ENCODE assay signal across 8 mouse cellular contexts in genomic region chrX:94366670-94367241, GRCm38 (mm10). TPM values are rescaled to one million over a fixed set of nuclear protein-coding genes. Genes with fewer than 3 reads are reported as not detected.
DNase-seq lines count a peak whose midpoint lies in the region; ATAC-seq lines count a peak whose summit lies in the region.

Gene Fam90a1b, minus strand, starts transcription at chrX:94366777.
Gene Apoo, plus strand, starts transcription at chrX:94367117.

- 17% methylated on average over 43 of the region's 46 CpGs for WGBS in lung, embryonic 16.5 days

- peaks cover 37% of the 10 kb centered on the region for H3K27me3 ChIP-seq in lung, embryonic 16.5 days (ENCODE audit: control insufficient read depth, insufficient read depth, low read depth, low read length)

- peak within 1 kb of the TSS; percentile 17; the same call in 1 of the 2 replicates for H3K27ac ChIP-seq in lung, embryonic 16.5 days (ENCODE audit: low read length)

- DNase-seq in MEL-GATA-1-ER (ENCODE audit: extremely low read depth, low read depth): peak; percentile 96
- peak; percentile 95 for DNase-seq in cerebellum, adult 8-10 months
- DNase-seq in forelimb bud, embryonic 11.5 days (ENCODE audit: low read depth, low spot score): peak; percentile 97
- peak; percentile 89 for DNase-seq in layer of hippocampus, adult 9-10 months (ENCODE audit: low spot score)
- DNase-seq in ovary, postnatal 10 days (ENCODE audit: low spot score): peak; percentile 81
- peak; percentile 91 to 93 for DNase-seq in thymus, postnatal 10 days (ENCODE audit: low spot score in 2 of 2)

- H3K4me3 ChIP-seq in lung, embryonic 16.5 days (ENCODE audit: low read length): peak within 1 kb of the TSS; percentile 68

- H3K36me3 ChIP-seq in lung, embryonic 16.5 days (ENCODE audit: control insufficient read depth, insufficient read depth, low read length): no peaks in the 10 kb centered on the region

- no peaks in the 10 kb centered on the region for H3K9me3 ChIP-seq in lung, embryonic 16.5 days (ENCODE audit: control insufficient read depth, low read length)

- H3K9ac ChIP-seq in lung, embryonic 16.5 days (ENCODE audit: low read length): peak within 1 kb of the TSS; percentile 74

- ATAC-seq in hematopoietic stem cell, adult 5-6 weeks (replicated peaks in 1 of 2; ENCODE audit: insufficient read depth in 1 of 2, low FRiP score in 2 of 2, low TSS enrichment in 1 of 2, low read depth in 1 of 2, poor library complexity in 2 of 2, severe bottlenecking in 2 of 2): peak; percentile 99
- peak; percentile 99 for ATAC-seq in lung, embryonic 16.5 days (ENCODE audit: low read depth)

- peak within 1 kb of the TSS; percentile 55 for H3K4me2 ChIP-seq in lung, embryonic 16.5 days (ENCODE audit: low read depth, low read length)

- no peaks in the 10 kb centered on the region for H3K4me1 ChIP-seq in lung, embryonic 16.5 days (replicated peaks; ENCODE audit: control insufficient read depth, insufficient read depth, low read length)

RNA-seq across cellular contexts. Expression of gene Fam90a1b, which starts in this region (rescaled TPM):
- total RNA-seq in hematopoietic stem cell, adult 5-6 weeks (2017): not detected in 2 replicates
- not detected in 2 replicates for polyA plus RNA-seq in lung, embryonic 16.5 days (2015; fragmentation: Nextera tagmentation; extraction: Ambion mirVana)

RNA-seq across cellular contexts. Expression of gene Apoo, which starts in this region (rescaled TPM):
- total RNA-seq in hematopoietic stem cell, adult 5-6 weeks (2017): 23.5 and 24.0 TPM in 2 replicates
- polyA plus RNA-seq in lung, embryonic 16.5 days (2015; fragmentation: Nextera tagmentation; extraction: Ambion mirVana): 62.6 and 69.4 TPM in 2 replicates

Comparison
In these comparisons a context has a peak if more than half of its experiments do, and no peak if none do; other contexts are left out.
1. Peak in every context shown above with its lines: DNase-seq, ATAC-seq, H3K4me3 ChIP-seq and H3K27ac ChIP-seq.